Mouse (Mus musculus) embryonic facial prominence, embryonic 14.5 days (tissue): ENCODE data around the gene Sgcg. TPM values are rescaled to one million over a fixed set of nuclear protein-coding genes. Genes with fewer than 3 reads are reported as not detected.
A peak's percentile ranks its signal among the peaks of the same experiment; 100 is the strongest.

ENCODE experiments used
- ATAC-seq: fragments of 200-750 bp; cut with Nextera tagmentation; 2 replicates; pipeline ENCODE4 v1.8.0; 2017; ENCODE audit warnings: low read depth, moderate number of reproducible peaks, moderate TSS enrichment
- DNase-seq: peaks from one replicate; pipeline ENCODE4 v3.0.0-alpha.2; 2015; ENCODE audit warnings: low spot score
- H3K27ac ChIP-seq: fragments of 300-500 bp; sonication (generic); replicated peaks from 2 replicates; pipeline ENCODE4 v1.5.1; 2014; ENCODE audit warnings: low read depth, mild to moderate bottlenecking, low read length, moderate library complexity
- H3K27me3 ChIP-seq: fragments of 300-500 bp; sonication (generic); replicated peaks from 2 replicates; pipeline ENCODE4 v1.6.1; 2014; ENCODE audit warnings: low read length; ENCODE audit not compliant: control insufficient read depth, insufficient read depth
- H3K36me3 ChIP-seq: fragments of 300-500 bp; sonication (generic); 2 replicates; pipeline ENCODE4 v1.6.1; 2014; ENCODE audit warnings: low read length, mixed read lengths; ENCODE audit not compliant: control insufficient read depth, insufficient read depth
- H3K4me1 ChIP-seq: fragments of 300-500 bp; sonication (generic); 2 replicates; pipeline ENCODE4 v1.6.1; 2014; ENCODE audit warnings: antibody characterized with exemption, low read length; ENCODE audit not compliant: control insufficient read depth, insufficient read depth
- H3K4me2 ChIP-seq: fragments of 300-500 bp; sonication (generic); 2 replicates; pipeline ENCODE4 v1.6.1; 2014; ENCODE audit warnings: low read depth, mild to moderate bottlenecking, low read length, moderate library complexity, mixed read lengths
- H3K4me3 ChIP-seq: fragments of 300-500 bp; sonication (generic); 2 replicates; pipeline ENCODE4 v1.5.1; 2014; ENCODE audit warnings: low read depth, mild to moderate bottlenecking, low read length
- H3K9ac ChIP-seq: fragments of 300-500 bp; sonication (generic); 2 replicates; pipeline ENCODE4 v1.6.1; 2014; ENCODE audit warnings: low read depth, mild to moderate bottlenecking, low read length, moderate library complexity, mixed read lengths
- H3K9me3 ChIP-seq: fragments of 300-500 bp; sonication (generic); 2 replicates; pipeline ENCODE4 v1.6.1; 2016; ENCODE audit warnings: low read length; ENCODE audit not compliant: control insufficient read depth
- WGBS: fragments of 180-500 bp; shearing (Covaris S2); extraction: QIAGEN DNeasy Blood & Tissue Kit; methylation state at CpG from one replicate; pipeline ENCODE4 v1.1.7; 2014; 5-methylcytosine and 5-hydroxymethylcytosine counted together
- polyA plus RNA-seq: library from polyadenylated mRNA; unstranded; fragments of >200 nt; fragmentation: Nextera tagmentation; extraction: Ambion mirVana; gene quantifications from 2 replicates; pipeline ENCODE4 v1.2.1, GENCODE M21; 2014

Gene Sgcg
- polyA plus RNA-seq, 1 experiment from 2014 or later: 33.9 TPM

DNA sequence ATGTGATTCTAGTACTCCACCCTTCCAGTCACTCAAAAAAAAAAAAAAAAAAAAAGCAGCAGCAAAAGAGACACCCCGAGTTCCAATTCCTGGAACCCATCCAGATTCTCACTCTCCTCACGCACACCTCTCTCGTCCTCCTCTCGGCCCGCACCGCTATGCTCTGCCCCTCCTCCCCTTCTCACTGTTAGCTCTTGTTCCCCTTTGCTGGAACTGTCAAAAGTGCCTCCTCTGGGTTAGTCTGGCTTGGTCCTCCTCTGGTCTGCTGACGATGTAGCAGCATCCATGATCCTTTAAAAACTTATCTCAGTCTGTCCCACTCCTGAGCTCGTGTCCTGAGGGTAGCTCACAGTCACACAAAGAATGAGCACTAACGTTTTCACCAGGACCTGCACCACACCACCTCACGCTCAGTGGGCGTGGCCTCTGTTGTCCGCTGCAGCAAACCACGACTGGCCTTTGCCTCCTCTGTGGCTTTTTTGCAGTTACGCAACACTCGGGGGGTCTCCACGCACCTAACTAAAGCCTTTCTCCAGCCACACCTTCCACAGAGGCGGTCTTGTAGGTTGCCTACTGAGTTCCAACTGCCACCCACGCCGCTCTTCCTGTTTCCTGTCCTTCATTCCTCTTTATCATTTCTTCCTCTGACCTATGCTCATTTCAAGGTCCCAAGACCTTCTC is 30.5 kb upstream of the Sgcg start:
- no peak for DNase-seq
- H3K4me1 ChIP-seq: no peaks in the 10 kb centered on the region
- H3K27ac ChIP-seq: no peak overlapping the region
- H3K9ac ChIP-seq: no peak overlapping the region
- no peaks in the 10 kb centered on the region for H3K9me3 ChIP-seq
- H3K27me3 ChIP-seq: no peaks in the 10 kb centered on the region
- WGBS: 72% methylated on average over 19 of the region's 19 CpGs
- no peak for ATAC-seq
- H3K36me3 ChIP-seq: no peaks in the 10 kb centered on the region
- H3K4me2 ChIP-seq: no peak overlapping the region
- no peak overlapping the region for H3K4me3 ChIP-seq

DNA sequence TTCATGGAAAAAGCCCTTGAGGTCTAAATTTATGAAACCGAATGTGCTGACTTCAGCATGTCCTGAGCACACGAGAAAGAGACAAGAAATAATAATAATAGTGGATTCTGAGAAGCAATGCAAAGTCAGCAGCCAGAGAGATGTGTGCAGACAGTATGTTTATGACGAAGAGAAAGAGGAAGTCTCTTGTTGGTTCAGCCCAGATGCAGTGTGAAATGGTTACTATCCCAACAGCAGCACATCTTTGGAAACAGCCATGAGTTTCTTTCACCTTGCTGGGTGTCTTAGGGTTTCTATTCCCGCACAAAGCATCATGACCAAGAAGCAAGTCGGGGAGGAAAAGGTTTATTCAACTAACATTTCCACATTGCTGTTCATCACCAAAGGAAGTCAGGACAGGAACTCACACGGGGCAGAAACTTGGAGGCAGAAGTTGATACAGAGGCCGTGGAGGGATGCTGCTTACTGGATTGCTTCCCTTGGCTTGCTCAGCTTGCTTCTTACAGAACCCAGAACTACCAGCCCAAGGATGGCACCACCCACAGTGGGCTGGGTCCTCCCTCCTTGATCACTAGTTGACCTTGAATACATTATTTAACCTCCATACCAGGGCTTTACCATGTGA is 20.5 kb upstream of the Sgcg start:
- ATAC-seq: no peak
- Histone ChIP-seq H3K4me1 (no peaks in the 10 kb centered on the region), H3K27ac (no peak overlapping the region), H3K36me3 (no peaks in the 10 kb centered on the region), H3K4me3 (no peak overlapping the region), H3K27me3 (peaks cover 25% of the 10 kb centered on the region), H3K9me3 (no peaks in the 10 kb centered on the region), H3K4me2 (no peak overlapping the region), H3K9ac (no peak overlapping the region)
- no peak for DNase-seq
- WGBS: 75% methylated on average over 7 of the region's 7 CpGs

DNA sequence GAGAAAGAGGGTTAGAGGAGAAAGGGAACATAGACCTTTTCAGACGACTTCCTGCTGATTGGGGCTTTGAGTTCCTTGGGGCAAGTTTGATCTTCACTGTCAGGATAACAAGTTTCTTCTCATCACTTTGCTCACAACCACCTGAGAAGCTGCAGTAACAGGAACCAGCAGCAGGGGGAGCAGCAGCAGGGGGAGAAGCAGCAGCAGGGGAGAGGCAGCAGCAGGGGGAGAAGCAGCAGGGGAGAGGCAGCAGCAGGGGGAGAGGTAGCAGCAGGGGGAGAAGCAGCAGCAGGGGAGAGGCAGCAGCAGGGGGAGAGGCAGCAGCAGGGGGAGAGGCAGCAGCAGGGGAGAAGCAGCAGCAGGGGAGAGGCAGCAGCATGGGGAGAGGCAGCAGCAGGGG is 19.0 kb upstream of the Sgcg start:
- Histone ChIP-seq H3K9me3 (no peaks in the 10 kb centered on the region), H3K27me3 (peaks cover 39% of the 10 kb centered on the region), H3K4me1 (no peaks in the 10 kb centered on the region), H3K4me2 (no peak overlapping the region), H3K4me3 (no peak overlapping the region), H3K27ac (no peak overlapping the region), H3K9ac (no peak overlapping the region), H3K36me3 (no peaks in the 10 kb centered on the region)
- DNase-seq: no peak
- no peak for ATAC-seq
- WGBS: 47% methylated on average over 1 of the region's 1 CpGs

DNA sequence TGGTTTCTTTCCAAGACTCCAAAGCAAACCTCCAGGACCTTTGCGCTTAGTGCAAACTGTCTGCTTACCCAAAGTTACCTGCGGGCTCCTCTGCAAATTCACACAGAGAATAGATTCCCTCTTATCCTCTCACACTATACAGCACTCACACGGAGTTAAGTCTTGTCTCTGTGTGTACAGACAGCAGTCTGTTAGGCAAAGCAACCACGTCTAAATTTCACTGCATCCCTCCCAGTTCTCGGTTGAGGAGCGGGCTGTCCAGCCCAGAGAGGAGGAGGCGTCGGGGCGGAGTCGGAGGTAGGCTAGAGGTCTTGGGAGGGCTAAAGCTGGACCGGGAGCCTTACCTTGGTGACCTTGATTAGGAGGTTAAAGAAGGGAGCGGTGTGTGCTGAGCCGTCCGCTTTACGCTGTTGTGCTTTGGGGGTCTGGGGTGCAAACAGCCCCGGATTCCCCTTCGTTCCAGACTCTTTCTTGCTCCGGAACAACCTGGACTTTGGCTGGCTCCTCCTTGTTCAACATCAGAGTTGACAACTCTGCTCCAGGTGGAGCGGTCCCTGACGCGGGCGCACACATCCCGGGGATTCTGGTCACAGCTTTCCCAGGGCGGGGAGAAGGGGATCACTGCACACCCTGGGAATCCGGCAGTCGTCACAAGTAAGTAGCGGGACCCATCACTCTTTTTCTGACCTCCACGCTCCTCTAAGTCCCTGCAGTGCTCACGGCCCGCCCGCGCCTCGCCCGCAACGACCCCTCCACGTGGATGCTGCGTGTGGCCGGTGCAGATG is 16.3 kb upstream of the Sgcg start:
- no peak for ATAC-seq
- WGBS: 8% methylated on average over 33 of the region's 38 CpGs
- peak overlapping the region; percentile 32; the same call in 1 of the 2 replicates for H3K9ac ChIP-seq
- H3K4me2 ChIP-seq: peak overlapping the region; percentile 47
- DNase-seq: peak; percentile 10
- no peak overlapping the region for H3K27ac ChIP-seq
- H3K9me3 ChIP-seq: no peaks in the 10 kb centered on the region
- no peaks in the 10 kb centered on the region for H3K4me1 ChIP-seq
- peak overlapping the region; percentile 28 for H3K4me3 ChIP-seq
- H3K36me3 ChIP-seq: no peaks in the 10 kb centered on the region
- H3K27me3 ChIP-seq: peaks cover 44% of the 10 kb centered on the region

DNA sequence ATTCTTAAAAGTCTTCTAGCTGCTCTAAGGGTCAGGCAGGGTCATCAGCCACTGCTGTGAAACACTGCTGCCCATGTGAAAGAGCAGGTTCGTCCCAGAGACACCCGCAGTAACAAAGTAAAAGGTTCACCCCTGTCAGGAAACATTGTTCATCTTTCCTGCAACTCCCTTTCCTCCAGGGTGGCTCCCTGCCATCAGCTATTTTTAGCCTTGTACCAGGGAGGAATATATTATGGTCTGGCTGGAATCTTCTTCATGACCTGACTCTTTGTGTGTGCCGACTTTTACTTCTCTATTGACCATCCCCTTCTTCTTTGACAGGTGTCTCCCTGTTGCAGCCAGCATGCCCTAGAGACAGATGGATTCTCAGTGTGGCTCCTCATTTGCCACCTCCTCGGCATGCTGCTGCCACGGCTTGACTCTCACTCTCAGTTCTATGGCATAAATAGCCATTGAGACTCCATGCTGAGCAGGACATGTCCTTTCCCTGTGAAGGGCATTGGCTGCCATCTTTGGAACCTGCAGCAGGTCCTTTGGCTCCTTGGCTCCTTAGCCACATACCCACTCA is 9.7 kb upstream of the Sgcg start:
- H3K4me2 ChIP-seq: no peak overlapping the region
- peaks cover 11% of the 10 kb centered on the region for H3K27me3 ChIP-seq
- DNase-seq (no peak), ATAC-seq (no peak)
- H3K27ac ChIP-seq: no peak overlapping the region
- H3K4me1 ChIP-seq: no peaks in the 10 kb centered on the region
- 77% methylated on average over 5 of the region's 5 CpGs for WGBS
- peaks cover 7% of the 10 kb centered on the region; the same call in 1 of the 2 replicates for H3K9me3 ChIP-seq
- no peaks in the 10 kb centered on the region for H3K36me3 ChIP-seq
- H3K9ac ChIP-seq: no peak overlapping the region
- no peak overlapping the region for H3K4me3 ChIP-seq

DNA sequence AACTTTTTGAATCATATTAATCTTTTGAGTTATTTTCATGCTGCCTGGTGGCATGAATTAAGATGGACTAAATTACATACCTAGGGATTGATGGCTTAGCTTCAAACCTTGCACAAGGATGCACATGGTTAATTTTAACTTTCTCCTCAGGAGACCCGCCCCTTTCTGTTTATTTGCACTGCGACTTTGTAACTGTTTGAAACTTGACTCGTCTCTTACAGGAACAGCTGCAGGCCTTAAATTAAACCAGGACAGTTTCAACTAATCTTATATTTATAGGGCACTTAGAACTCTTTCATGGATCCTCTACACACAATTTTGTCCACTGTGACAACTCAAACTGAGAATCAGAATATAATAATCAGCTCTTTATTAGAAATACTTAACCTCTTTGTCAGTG is 794 bp upstream of the Sgcg start:
- Histone ChIP-seq H3K9me3 (no peaks in the 10 kb centered on the region), H3K27me3 (no peaks in the 10 kb centered on the region), H3K9ac (no peak overlapping the region), H3K4me1 (0 out of 2 replicates have a peak, but pooled peaks cover 4% of the 10 kb centered on the region), H3K4me2 (no peak overlapping the region), H3K27ac (no peak overlapping the region), H3K36me3 (no peaks in the 10 kb centered on the region), H3K4me3 (no peak overlapping the region)
- peak; percentile 77 for DNase-seq
- ATAC-seq: peak; percentile 44; the same call in 1 of the 2 replicates
- WGBS: 12% methylated on average over 3 of the region's 3 CpGs

DNA sequence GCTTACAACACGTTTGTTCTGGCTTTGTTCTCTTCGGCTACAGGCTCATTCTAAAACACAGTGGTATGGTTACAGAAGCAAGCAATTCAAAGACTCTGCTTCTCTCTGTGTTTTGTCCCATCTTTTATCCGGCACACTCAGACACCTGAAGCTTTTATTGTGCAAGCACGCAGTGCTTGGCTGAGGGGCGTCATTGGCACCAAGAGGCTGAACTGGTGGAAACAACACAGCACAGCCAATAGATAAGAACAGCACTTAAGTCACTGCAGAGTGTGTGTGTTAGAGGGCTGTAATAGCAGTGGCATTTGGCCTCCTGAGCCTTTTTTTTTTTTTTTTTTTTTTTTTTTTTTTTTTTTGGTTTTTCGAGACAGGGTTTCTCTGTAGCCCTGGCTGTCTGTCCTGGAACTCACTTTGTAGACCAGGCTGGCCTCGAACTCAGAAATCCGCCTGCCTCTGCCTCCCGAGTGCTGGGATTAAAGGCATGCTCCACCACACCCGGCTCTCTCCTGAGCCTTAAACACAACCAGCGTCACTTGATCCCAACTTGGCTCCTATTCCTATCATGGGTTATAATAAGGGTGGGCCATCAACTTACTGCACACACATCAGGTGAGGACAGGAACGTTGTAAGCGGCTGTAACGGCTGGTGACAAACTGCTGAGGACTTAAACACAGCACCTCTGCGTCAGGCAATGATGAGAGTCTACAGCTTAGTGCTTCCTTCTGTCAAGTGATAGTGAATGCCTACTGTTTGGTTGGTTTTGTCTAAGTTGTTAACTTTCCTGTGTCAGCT is 5.5 kb downstream of the Sgcg start:
- 84% methylated on average over 15 of the region's 15 CpGs for WGBS
- H3K27me3 ChIP-seq: no peaks in the 10 kb centered on the region
- no peak overlapping the region for H3K9ac ChIP-seq
- ATAC-seq (no peak), DNase-seq (no peak)
- H3K4me3 ChIP-seq: no peak overlapping the region
- H3K4me2 ChIP-seq: no peak overlapping the region
- H3K4me1 ChIP-seq: no peaks in the 10 kb centered on the region
- peaks cover 17% of the 10 kb centered on the region; the same call in 1 of the 2 replicates for H3K9me3 ChIP-seq
- H3K27ac ChIP-seq: no peak overlapping the region
- no peaks in the 10 kb centered on the region for H3K36me3 ChIP-seq

DNA sequence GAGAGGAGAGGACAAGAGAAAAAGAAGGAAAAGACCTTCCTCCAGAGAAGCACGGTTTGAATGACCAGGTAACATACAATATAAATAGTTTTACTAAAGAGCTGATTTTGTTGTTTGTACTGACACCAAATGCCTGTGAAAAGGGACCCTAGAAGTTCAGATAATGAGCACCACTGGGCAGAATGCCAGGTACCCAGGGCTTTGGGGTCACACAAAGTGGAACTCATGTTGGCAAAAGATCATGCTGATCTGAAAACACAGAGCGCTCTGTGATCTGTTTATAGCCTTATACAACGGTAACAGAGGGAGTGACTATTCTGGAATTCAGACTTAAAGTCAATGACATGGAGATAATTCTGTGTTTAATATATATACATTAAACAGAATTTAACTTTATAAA is 11.8 kb downstream of the Sgcg start:
- H3K4me1 ChIP-seq: no peaks in the 10 kb centered on the region
- H3K4me3 ChIP-seq: no peak overlapping the region
- 75% methylated on average over 3 of the region's 3 CpGs for WGBS
- H3K4me2 ChIP-seq: no peak overlapping the region
- no peaks in the 10 kb centered on the region for H3K27me3 ChIP-seq
- peaks cover 23% of the 10 kb centered on the region for H3K9me3 ChIP-seq
- ATAC-seq: no peak
- no peak overlapping the region for H3K27ac ChIP-seq
- no peak overlapping the region for H3K9ac ChIP-seq
- no peaks in the 10 kb centered on the region for H3K36me3 ChIP-seq
- DNase-seq: no peak
